Mouse (Mus musculus): ENCODE measurements around the gene Zfand2b.
A peak's percentile ranks its signal among the peaks of the same experiment; 100 is the strongest.

The Zfand2b gene

GRCm38 (mm10) chr1:75168472-75169464, at the start of gene Zfand2b:
Zfand2b (plus strand) TSS chr1:75168646.
- DNase-seq (ENCODE audit: low read depth, low spot score): peak; percentile 97

DNA sequence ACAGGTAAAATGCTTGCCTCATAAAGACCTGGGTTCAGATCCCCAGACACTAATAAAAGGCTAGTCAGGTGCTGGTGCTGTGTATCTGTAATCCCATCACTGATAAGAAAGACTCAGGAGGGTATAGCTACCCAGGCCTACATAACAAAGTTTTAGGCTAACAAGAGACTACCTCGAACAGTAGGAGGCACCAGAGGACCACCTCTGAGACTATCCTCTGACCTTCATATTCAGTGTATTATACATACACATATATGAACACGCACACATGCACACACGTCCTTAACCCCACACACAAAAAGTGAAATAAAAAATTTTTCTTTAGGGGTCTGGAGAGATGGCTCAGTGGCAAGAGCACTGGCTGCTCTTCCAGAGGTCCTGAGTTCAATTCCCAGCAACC, 46.2 kb upstream of the Zfand2b start:
- DNase-seq (ENCODE audit: low read depth, low spot score): peak; percentile 66

GRCm38 (mm10) chr1:75124346-75125321, 43.8 kb upstream of the Zfand2b start, which contains the start of gene Nhej1:
Nhej1 (minus strand) TSS chr1:75125200.
- DNase-seq (ENCODE audit: low read depth, low spot score): peak; percentile 98

DNA sequence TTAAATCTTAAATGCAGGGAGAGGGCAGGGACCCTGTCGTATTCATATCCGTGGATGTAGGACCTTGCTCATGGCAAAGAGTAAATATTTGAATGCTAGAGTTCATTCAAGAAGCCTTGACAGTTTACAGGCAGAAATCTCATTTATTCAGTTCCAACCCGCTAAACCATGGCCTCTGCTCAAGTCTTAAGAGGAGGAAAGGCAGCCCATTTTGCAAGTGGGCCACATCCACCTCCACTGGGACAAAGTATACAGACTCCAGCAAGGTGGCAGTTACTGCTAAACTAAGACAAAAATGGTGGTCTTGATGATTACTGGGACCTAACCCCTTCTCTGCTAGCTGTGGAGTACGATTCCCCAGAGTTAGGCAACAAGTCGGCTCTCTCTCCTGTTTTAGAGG, 43.0 kb upstream of the Zfand2b start:
- no peak for DNase-seq (ENCODE audit: low read depth, low spot score)

- DNase-seq (ENCODE audit: low read depth, low spot score): no peak
Measured at GRCm38 (mm10) chr1:75128641-75129040, 39.8 kb upstream of the Zfand2b start.

GRCm38 (mm10) chr1:75133421-75134207, 34.8 kb upstream of the Zfand2b start, which contains the start of gene Slc23a3:
Slc23a3 (minus strand) TSS chr1:75133890.
- DNase-seq (ENCODE audit: low read depth, low spot score): no peak

- no peak for DNase-seq (ENCODE audit: low read depth, low spot score)
Measured at GRCm38 (mm10) chr1:75136293-75136692, 32.2 kb upstream of the Zfand2b start.

- DNase-seq (ENCODE audit: low read depth, low spot score): no peak
Measured at GRCm38 (mm10) chr1:75136730-75137129, 31.7 kb upstream of the Zfand2b start.

GRCm38 (mm10) chr1:75138448-75138847, 30.0 kb upstream of the Zfand2b start:
- no peak for DNase-seq (ENCODE audit: low read depth, low spot score)

DNA sequence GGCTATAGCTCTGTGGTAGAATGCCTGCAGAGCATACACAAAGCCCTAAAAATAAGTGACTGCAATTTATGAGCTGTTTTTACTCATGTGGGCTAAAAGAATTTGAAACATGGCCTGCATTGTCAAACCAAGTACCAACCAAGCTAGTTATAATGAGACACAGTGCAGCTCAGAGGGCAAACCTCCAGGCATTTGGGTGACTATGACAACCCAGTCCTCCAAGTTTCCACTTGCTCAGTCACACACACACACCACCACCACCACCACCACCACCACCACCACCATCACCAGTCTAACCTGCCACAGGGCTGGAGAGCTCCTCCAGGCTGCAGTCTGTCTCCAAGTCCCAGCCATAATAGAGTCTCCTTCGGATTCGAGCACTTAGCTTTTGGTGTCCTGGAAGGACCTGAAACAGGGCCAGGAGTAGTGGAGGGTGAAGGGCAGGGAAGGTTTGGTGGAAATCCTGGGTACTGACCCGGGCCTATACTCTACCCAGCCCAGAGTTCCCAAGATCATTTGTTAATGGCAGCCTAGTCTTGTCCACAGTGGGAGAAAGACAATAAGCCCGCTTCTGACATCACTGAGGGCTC, 27.8 kb upstream of the Zfand2b start:
- DNase-seq (ENCODE audit: low read depth, low spot score): no peak

DNA sequence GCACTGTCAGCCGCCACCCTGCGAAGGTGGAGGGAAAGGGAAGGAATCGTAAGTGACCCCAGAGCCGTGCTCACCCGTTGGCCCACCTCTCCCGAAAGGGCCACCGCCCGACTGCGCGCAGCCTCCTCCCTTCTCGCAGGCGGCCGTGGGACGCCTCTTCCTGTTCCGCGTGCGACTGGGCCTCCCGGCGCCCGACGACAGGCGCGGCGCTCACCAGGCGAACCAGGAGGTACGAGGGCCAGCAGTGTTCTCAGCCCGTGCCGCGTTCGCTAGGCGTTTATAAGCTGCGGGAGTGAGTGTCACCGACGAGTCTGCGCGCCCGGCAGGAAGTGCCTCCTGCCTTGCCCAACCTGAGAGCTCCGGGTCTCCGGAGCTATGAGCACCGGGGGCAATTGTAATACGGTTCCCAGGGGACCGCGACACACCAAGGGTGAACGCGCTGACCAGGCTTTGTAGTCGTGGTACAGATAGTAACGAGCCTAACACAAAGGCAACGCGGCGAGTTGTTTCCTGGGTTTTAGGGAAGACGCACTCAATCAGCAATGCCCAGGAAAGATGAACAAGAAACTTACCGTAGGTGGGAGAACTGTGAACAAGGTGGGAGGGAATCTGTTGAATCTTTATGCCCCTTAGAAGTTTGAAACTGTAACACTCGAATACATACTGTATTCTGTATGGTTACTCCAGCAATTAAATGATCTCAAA, 26.8 kb upstream of the Zfand2b start:
- DNase-seq (ENCODE audit: low read depth, low spot score): peak; percentile 79

- DNase-seq (ENCODE audit: low read depth, low spot score): peak; percentile 98
Measured at GRCm38 (mm10) chr1:75142301-75143261, 25.9 kb upstream of the Zfand2b start, which contains the start of the genes Cnppd1 and Retreg2. Cnppd1 (minus strand) TSS chr1:75142711. Retreg2 (plus strand) TSS chr1:75142778.

DNA sequence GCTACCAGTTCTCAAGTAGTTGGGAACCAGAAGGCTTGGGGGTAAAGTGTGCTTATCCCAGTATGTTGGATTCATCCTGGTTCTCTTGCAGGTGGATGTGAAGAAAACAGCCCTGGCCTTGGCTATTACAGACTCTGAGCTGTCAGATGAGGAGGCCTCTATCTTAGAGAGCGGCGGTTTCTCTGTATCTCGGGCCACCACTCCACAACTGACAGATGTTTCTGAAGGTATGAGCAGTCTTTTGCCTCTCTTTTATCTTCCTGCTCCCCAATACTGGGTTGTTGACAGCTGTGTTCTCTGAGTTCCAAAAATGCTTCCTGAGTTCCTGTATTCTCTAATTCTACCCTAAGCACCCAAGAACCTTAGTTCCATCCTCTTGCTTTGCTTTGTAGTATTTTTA, 22.9 kb upstream of the Zfand2b start:
- no peak for DNase-seq (ENCODE audit: low read depth, low spot score)

- DNase-seq (ENCODE audit: low read depth, low spot score): no peak
Measured at GRCm38 (mm10) chr1:75147411-75148135, 20.9 kb upstream of the Zfand2b start.

- DNase-seq (ENCODE audit: low read depth, low spot score): no peak
Measured at GRCm38 (mm10) chr1:75148727-75149126, 19.7 kb upstream of the Zfand2b start.

DNA sequence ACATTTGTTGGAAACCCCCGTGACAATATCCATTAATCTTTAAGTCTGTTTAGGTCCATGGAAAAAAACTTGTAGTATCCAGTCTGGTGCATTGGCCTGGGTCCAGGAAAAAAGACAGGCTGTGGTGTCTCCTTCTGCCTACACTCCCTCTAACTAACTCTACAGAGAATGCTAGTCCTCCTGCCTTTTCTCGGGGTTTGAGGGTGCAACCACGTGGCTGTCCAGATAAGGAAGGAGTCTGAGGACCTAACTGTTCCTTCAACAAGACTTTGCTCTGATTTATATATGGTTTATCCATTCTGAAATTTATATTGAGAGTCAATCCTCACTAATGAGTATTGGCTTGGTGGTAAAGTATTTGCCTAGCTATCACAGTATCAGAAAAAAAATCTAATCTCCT, 12.6 kb upstream of the Zfand2b start:
- DNase-seq (ENCODE audit: low read depth, low spot score): no peak

- DNase-seq (ENCODE audit: low read depth, low spot score): no peak
Measured at GRCm38 (mm10) chr1:75158990-75159389, 9.5 kb upstream of the Zfand2b start.
